Mouse (Mus musculus): Measurements from ENCODE around the gene Mtr.

Gene Mtr

GRCm38 (mm10) chr13:12257391-12258380, at the start of gene Mtr:
TSS of gene Mtr (minus strand) at chr13:12258113.
- DNase-seq, result peak; percentile 95

- DNase-seq, result no peak
Measured at GRCm38 (mm10) chr13:12307286-12307685, 49.4 kb upstream of the Mtr start.

GRCm38 (mm10) chr13:12305540-12305939, 47.6 kb upstream of the Mtr start:
- no peak for DNase-seq

GRCm38 (mm10) chr13:12304991-12305390, 47.1 kb upstream of the Mtr start:
- no peak for DNase-seq

GRCm38 (mm10) chr13:12297777-12298176, 39.9 kb upstream of the Mtr start:
- no peak for DNase-seq

GRCm38 (mm10) chr13:12296701-12297100, 38.8 kb upstream of the Mtr start:
- no peak for DNase-seq

GRCm38 (mm10) chr13:12293810-12294209, 35.9 kb upstream of the Mtr start:
- DNase-seq, result no peak

GRCm38 (mm10) chr13:12290700-12291099, 32.8 kb upstream of the Mtr start:
- DNase-seq, result no peak

- DNase-seq, result no peak
Measured at GRCm38 (mm10) chr13:12284528-12284927, 26.6 kb upstream of the Mtr start.

- DNase-seq, result no peak
Measured at GRCm38 (mm10) chr13:12283826-12284225, 25.9 kb upstream of the Mtr start.

- no peak for DNase-seq
Measured at GRCm38 (mm10) chr13:12274721-12275120, 16.8 kb upstream of the Mtr start.

GRCm38 (mm10) chr13:12274220-12274619, 16.3 kb upstream of the Mtr start:
- no peak for DNase-seq

- DNase-seq, result peak; percentile 44
Measured at GRCm38 (mm10) chr13:12272953-12273352, 15.0 kb upstream of the Mtr start.

GRCm38 (mm10) chr13:12267971-12268370, 10.1 kb upstream of the Mtr start:
- DNase-seq, result no peak

- no peak for DNase-seq
Measured at GRCm38 (mm10) chr13:12267097-12267496, 9.2 kb upstream of the Mtr start.

GRCm38 (mm10) chr13:12263996-12264395, 6.1 kb upstream of the Mtr start:
- DNase-seq, result no peak

- no peak for DNase-seq
Measured at GRCm38 (mm10) chr13:12261505-12261904, 3.6 kb upstream of the Mtr start.

- DNase-seq, result no peak
Measured at GRCm38 (mm10) chr13:12256871-12257390, 982 bp downstream of the Mtr start.

GRCm38 (mm10) chr13:12255911-12256705, 1.8 kb downstream of the Mtr start:
- no peak for DNase-seq

GRCm38 (mm10) chr13:12250496-12250895, 7.4 kb downstream of the Mtr start:
- DNase-seq, result no peak

GRCm38 (mm10) chr13:12249195-12249898, 8.6 kb downstream of the Mtr start:
- no peak for DNase-seq

GRCm38 (mm10) chr13:12245938-12246337, 12.0 kb downstream of the Mtr start:
- DNase-seq, result no peak

GRCm38 (mm10) chr13:12243991-12244390, 13.9 kb downstream of the Mtr start:
- DNase-seq, result no peak
